In the genomic region with DNA sequence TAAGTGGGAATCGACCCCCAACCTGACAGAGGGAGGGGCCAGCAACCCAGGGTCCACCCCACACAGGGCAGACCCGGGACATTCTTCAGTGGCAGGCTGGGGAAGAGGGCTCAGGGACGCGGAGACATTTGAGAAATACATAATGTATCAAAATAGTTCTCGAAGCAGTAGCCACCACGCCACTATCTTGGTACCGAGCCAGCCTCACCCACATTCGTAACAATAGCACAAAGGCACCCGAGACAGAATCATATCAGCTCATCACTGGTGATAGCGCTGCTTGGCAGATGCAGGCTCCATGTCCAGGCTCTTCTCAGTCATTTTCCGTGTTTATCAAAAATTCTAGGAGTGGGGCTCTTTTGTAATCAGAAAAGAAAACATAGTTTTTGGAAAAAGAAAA, we compare ENCODE assay signal across 19 mouse cellular contexts. TPM values are rescaled to one million over a fixed set of nuclear protein-coding genes. Genes with fewer than 3 reads are reported as not detected.
DNase-seq lines count a peak whose midpoint lies in the region; ATAC-seq lines count a peak whose summit lies in the region.
"Had no signal": no experiment of that assay in that cellular context is flagged by ENCODE, and none has a peak within 500 bp of the region (broad histone marks: within the 10 kb centered on the region; RNA-seq: fewer than 3 reads in every experiment).

No protein-coding gene starts in this region.

- WGBS in lung, embryonic 16.5 days, result 53% methylated on average over 11 of the region's 11 CpGs
- WGBS in forebrain, embryonic 16.5 days, result 84% methylated on average over 11 of the region's 11 CpGs

- peak; percentile 24; the same call in 1 of the 2 replicates for ATAC-seq in lung, embryonic 16.5 days (ENCODE audit: low read depth)
- ATAC-seq in forebrain, embryonic 16.5 days, result no peak
- ATAC-seq: forebrain, embryonic 15.5 days had no signal

- H3K4me1 ChIP-seq in lung, embryonic 16.5 days (replicated peaks; ENCODE audit: control insufficient read depth, insufficient read depth, low read length), result 0 out of 2 replicates have a peak, but pooled peaks cover 6% of the 10 kb centered on the region
- no peaks in the 10 kb centered on the region for H3K4me1 ChIP-seq in forebrain, embryonic 16.5 days (replicated peaks; ENCODE audit: control insufficient read depth, insufficient read depth, low read length)
- H3K4me1 ChIP-seq: embryonic facial prominence, embryonic 12.5 days had no signal

- no peaks in the 10 kb centered on the region for H3K27me3 ChIP-seq in lung, embryonic 16.5 days (ENCODE audit: control insufficient read depth, insufficient read depth, low read depth, low read length)
- no peaks in the 10 kb centered on the region for H3K27me3 ChIP-seq in forebrain, embryonic 16.5 days (replicated peaks; ENCODE audit: control insufficient read depth, insufficient read depth, low read length)
- H3K27me3 ChIP-seq: embryonic facial prominence, embryonic 12.5 days; forebrain, embryonic 15.5 days had no signal

- no peak overlapping the region for H3K4me2 ChIP-seq in lung, embryonic 16.5 days (ENCODE audit: low read depth, low read length)
- H3K4me2 ChIP-seq in forebrain, embryonic 16.5 days (ENCODE audit: low read length), result no peak overlapping the region
- H3K4me2 ChIP-seq: embryonic facial prominence, embryonic 12.5 days; forebrain, embryonic 15.5 days; hindbrain, embryonic 14.5 days had no signal

- no peaks in the 10 kb centered on the region for H3K36me3 ChIP-seq in lung, embryonic 16.5 days (ENCODE audit: control insufficient read depth, insufficient read depth, low read length)
- no peaks in the 10 kb centered on the region for H3K36me3 ChIP-seq in forebrain, embryonic 16.5 days (ENCODE audit: control insufficient read depth, insufficient read depth)
- H3K36me3 ChIP-seq: embryonic facial prominence, embryonic 12.5 days; forebrain, embryonic 15.5 days; heart, embryonic 10.5 days; hindbrain, embryonic 10.5 days had no signal

- no peak overlapping the region for H3K4me3 ChIP-seq in lung, embryonic 16.5 days (ENCODE audit: low read length)
- no peak overlapping the region for H3K4me3 ChIP-seq in forebrain, embryonic 16.5 days (replicated peaks; ENCODE audit: low read length)
- H3K4me3 ChIP-seq: embryonic facial prominence, embryonic 12.5 days; forebrain, embryonic 15.5 days; heart, embryonic 10.5 days; hindbrain, embryonic 10.5 days had no signal

- no peaks in the 10 kb centered on the region for H3K9me3 ChIP-seq in lung, embryonic 16.5 days (ENCODE audit: control insufficient read depth, low read length)
- no peaks in the 10 kb centered on the region for H3K9me3 ChIP-seq in forebrain, embryonic 16.5 days (ENCODE audit: control insufficient read depth, low read length)
- H3K9me3 ChIP-seq: embryonic facial prominence, embryonic 12.5 days; forebrain, embryonic 15.5 days; heart, embryonic 10.5 days; hindbrain, embryonic 10.5 days had no signal

- H3K9ac ChIP-seq in lung, embryonic 16.5 days (ENCODE audit: low read length), result no peak overlapping the region
- no peak overlapping the region for H3K9ac ChIP-seq in forebrain, embryonic 16.5 days (replicated peaks; ENCODE audit: low read depth, low read length)
- H3K9ac ChIP-seq: embryonic facial prominence, embryonic 12.5 days; forebrain, embryonic 15.5 days; hindbrain, embryonic 14.5 days had no signal

- H3K27ac ChIP-seq in lung, embryonic 16.5 days (ENCODE audit: low read length), result no peak overlapping the region
- no peak overlapping the region for H3K27ac ChIP-seq in forebrain, embryonic 16.5 days (ENCODE audit: low read length)
- H3K27ac ChIP-seq: embryonic facial prominence, embryonic 12.5 days; forebrain, embryonic 15.5 days; hindbrain, embryonic 10.5 days; hindbrain, embryonic 14.5 days had no signal

- DNase-seq in layer of hippocampus, adult 18-20 months (ENCODE audit: low spot score in 2 of 2), result peak; percentile 22 to 75
- no peak for DNase-seq in layer of hippocampus, postnatal 10 days (ENCODE audit: low spot score in 2 of 2)
- DNase-seq in lung, postnatal 10 days, result no peak
- DNase-seq in brain, adult 2 months (ENCODE audit: low read depth, low spot score), result peak; percentile 30
- peak; percentile 87 for DNase-seq in testis, postnatal 10 days (ENCODE audit: low spot score)
- DNase-seq: adrenal gland, adult 2 months; adrenal gland, postnatal 36 days; cerebellum, adult 11-12 months; cerebellum, adult 9-10 months; cerebellum, postnatal 25 days; gastrocnemius, postnatal 10 days; heart, adult 18-20 months had no signal

RNA-seq across cellular contexts. Expression of a gene that starts 49.2 kb away (rescaled TPM):
- 100 to 1,000 TPM; 157 to 184 TPM for total RNA-seq in layer of hippocampus, adult 18-20 months (2021)
- total RNA-seq in layer of hippocampus, postnatal 10 days (2021), result 10 to 100 TPM; 43.8 to 46.9 TPM
- polyA plus RNA-seq in lung, embryonic 16.5 days (2015; fragmentation: Nextera tagmentation; extraction: Ambion mirVana), result 97.5 and 98.0 TPM in 2 replicates
- polyA plus RNA-seq in forebrain, embryonic 16.5 days (2015; fragmentation: Nextera tagmentation; extraction: Ambion mirVana), result 69.9 and 76.8 TPM in 2 replicates

Comparison
In these comparisons a context has a peak if more than half of its experiments do, and no peak if none do; other contexts are left out.
1. DNase-seq: peak in layer of hippocampus, adult 18-20 months (2 of 2), brain, adult 2 months (single experiment) and testis, postnatal 10 days (single experiment); none in layer of hippocampus, postnatal 10 days (0 of 2) and lung, postnatal 10 days (single experiment).